Mouse (Mus musculus) brain, adult 2 months (tissue): Measurements from ENCODE around the gene Tmem160.
A peak's percentile ranks its signal among the peaks of the same experiment; 100 is the strongest.

ENCODE experiments used
- DNase-seq: peaks from one replicate; pipeline ENCODE4 v3.0.0; 2011; ENCODE audit warnings: low read depth, low spot score

The Tmem160 gene

GRCm38 (mm10) chr7:16441241-16441640, 11.3 kb upstream of the Tmem160 start:
- no peak for DNase-seq

- no peak for DNase-seq
These were observed 923 bp upstream of the Tmem160 start for GRCm38 (mm10) chr7:16451656-16452055.

GRCm38 (mm10) chr7:16453118-16453711, 636 bp downstream of the Tmem160 start:
- peak; percentile 94 for DNase-seq

- no peak for DNase-seq
These were observed 2.4 kb downstream of the Tmem160 start for GRCm38 (mm10) chr7:16455016-16455415.

DNA sequence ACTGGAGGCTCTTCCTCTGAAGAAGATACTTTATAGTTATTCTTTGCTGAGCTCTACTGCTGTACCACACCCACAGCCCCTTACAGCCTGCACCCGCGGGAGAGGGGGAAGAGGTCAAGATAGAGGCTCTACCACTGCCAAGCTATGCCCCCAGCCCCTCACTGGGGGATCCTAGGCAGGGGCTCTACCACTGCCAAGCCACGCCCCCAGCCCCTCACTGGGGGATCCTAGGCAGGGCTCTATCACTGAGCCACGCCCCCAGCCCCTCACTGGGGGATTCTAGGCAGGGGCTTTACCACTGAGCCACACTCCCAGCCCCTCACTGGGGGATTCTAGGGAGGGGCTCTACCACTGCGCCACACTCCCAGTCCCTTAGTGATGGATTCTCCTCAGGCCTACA, 3.7 kb downstream of the Tmem160 start:
- DNase-seq: no peak

GRCm38 (mm10) chr7:16460566-16460965, 8.0 kb downstream of the Tmem160 start:
- DNase-seq: peak; percentile 33

DNA sequence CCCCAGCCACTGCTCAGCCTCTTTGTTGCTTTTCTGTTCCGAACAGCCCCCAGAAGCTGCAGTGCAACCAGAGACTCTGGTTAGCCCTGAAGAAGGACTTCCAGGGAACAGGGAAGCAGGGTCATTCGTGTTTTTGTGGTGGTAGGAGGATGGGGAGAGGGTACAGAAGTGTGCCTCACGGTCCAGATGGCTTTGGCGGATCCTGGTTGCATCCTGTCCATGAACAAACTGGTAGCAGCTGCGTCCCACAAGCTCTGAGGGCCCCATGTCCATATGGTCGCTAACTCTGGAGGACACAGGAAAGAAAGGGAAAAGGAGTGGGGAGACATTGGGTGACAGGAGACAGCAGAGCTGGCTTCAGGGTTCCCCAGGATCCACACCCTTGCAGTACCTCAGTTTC, 8.6 kb downstream of the Tmem160 start:
- DNase-seq: peak; percentile 43

DNA sequence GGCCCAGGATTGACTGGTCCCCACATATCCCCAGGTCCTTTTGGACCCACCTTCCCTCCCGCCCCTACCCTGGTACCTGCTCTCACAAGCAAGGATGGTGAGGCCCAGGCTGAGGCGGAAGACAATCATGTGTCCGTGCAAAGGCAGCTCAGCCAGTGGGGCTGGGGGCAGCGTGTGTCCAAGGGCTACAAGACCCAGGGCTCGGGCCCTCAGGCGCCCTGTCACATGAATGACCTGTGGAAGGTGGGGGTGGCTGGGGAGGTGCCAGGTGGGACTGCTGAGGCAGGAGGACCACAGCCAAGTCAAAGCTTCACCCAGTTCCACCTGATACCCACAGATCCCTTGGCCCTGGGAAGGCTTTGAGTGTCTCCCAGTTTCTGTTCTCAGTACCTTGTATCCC, 9.1 kb downstream of the Tmem160 start:
- DNase-seq: no peak

DNA sequence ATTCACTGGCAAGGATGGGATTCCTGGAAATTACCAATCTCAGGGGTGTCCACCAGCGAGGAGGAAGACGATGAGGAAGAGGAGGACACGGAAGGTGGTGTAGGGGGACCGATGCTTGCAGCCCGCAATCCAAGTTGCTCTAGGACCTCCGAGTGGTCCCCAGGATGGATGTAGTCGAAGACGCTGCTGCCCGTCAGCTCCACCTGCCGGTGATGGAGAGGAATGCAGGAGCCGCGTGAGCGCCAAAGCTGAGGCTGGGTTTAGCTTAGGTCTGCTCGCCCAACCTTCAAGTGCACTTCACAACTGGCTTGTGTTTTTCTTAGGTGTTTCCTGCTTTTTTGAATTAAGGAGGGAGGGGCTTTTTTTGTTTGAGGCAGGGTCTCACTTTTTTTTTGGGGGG, 10.6 kb downstream of the Tmem160 start:
- peak; percentile 72 for DNase-seq

DNA sequence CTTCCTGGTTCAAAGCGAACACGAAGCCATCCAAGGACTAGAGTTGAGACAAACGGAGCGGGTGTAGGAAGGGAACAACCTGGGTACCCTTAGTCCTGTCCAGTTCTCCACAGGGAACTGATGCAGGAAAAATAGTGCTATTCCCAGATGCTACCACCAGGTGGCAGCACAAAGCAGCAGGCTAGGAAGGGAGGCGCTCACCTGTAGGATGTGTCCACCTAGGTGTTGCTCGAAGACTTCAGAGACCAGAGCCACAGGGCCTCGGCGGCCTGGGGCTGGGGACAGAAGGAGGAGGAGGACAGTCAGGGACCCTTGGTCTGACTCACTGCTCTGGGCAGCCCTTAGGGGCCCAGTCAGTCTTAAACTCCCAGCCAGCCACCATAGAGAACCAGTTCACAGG, 12.6 kb downstream of the Tmem160 start:
- DNase-seq: peak; percentile 81

GRCm38 (mm10) chr7:16465568-16465967, 13.0 kb downstream of the Tmem160 start:
- DNase-seq: no peak

- DNase-seq: peak; percentile 52
These were observed 14.0 kb downstream of the Tmem160 start for GRCm38 (mm10) chr7:16466565-16466964.

GRCm38 (mm10) chr7:16468115-16468514, 15.5 kb downstream of the Tmem160 start:
- DNase-seq: no peak

- DNase-seq: peak; percentile 50
These were observed 19.0 kb downstream of the Tmem160 start for GRCm38 (mm10) chr7:16471549-16471948.

GRCm38 (mm10) chr7:16472116-16472709, 19.6 kb downstream of the Tmem160 start:
- DNase-seq: no peak

DNA sequence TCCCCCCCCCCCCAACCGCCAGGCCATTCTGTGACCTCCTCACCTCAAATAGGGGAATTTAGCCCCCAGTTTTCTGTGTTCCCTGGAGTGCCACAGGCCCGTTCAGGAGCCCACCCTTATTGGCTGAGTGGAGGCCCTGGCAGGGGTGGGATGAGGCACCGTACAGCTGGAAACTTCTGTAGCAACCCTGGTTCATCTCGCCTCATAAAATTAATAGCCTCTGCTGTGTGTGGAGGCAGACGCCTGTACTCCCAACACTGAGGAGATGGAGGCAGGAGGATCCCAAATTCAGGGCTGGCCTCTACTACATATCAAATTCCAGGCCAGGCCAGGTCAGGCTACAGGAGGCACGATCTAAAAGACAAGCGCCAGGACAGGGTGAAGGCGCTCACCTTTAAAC, 21.3 kb downstream of the Tmem160 start:
- DNase-seq: no peak

- no peak for DNase-seq
These were observed 21.9 kb downstream of the Tmem160 start for GRCm38 (mm10) chr7:16474445-16474844.

DNA sequence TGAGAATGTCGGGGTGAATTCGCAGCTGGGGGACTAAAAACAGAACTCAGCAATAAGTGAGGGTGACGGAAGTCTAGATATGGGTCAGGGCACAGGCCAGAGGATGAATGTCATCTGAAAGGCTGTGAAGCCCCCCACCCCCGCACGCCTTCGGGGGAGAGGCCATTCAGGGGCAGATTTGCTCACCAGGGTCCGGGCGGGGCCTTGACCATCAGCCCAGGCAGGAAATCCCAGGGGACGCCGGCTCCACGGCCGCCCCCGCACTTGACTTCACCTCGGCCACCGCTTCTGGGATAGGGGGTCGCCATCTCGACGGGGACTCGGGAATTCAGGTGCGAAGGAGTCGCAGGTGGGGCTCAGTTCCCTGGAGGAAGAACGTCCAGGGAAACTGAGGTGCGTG, 22.7 kb downstream of the Tmem160 start:
- DNase-seq: no peak

GRCm38 (mm10) chr7:16475764-16476599, 23.4 kb downstream of the Tmem160 start:
- DNase-seq: no peak

GRCm38 (mm10) chr7:16476600-16476989, 24.0 kb downstream of the Tmem160 start:
- DNase-seq: no peak

DNA sequence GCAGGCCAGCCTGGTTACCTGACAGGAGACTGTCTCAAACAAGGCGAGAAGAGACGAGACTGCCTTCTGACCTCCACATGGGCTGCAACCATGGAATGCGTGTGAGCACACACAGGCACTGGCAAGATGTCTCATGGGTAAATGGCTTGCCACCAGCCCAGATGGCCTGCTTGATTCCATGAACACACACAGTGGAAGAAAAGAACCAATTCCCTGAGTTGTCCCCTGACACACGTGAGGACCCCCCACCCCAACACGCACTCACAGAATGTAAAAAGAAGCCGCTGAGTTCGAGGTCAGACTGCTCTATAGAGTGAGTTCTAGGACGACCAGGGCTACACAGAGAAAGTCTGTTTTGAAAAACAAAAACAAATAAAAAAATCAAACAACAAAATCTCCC, 25.0 kb downstream of the Tmem160 start, which contains the start of gene Npas1:
TSS of gene Npas1 (minus strand) at position 101 of the 400 bp plus-strand sequence.
- DNase-seq: no peak

GRCm38 (mm10) chr7:16488816-16489215, 36.2 kb downstream of the Tmem160 start:
- DNase-seq: no peak

DNA sequence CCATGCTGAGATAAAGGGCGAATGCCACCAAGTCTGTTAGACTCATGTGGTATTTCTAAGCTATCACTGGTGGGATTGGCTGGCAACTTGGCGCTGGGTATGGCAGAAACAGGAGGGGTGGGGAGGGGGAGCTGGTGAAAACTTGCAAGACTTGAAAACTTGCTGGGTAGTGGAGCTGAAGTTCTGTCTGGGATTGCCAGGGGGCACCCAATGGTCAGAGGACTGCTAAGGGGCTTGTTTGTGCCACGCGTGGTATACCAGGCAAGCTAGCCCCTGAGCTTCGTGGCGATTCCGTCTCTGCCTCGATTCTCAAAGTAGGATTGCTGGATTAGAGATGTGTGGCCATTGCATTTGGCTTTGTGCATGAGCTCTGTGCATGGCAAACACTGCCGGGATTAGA, 37.4 kb downstream of the Tmem160 start:
- DNase-seq: no peak
